14 mouse cellular contexts compared by ENCODE assay signal in genomic region chr4:81332439-81332841, GRCm38 (mm10).
A peak's percentile ranks its signal among the peaks of the same experiment; 100 is the strongest.
DNase-seq lines count a peak whose midpoint lies in the region; ATAC-seq lines count a peak whose summit lies in the region.
"Had no signal": no experiment of that assay in that cellular context is flagged by ENCODE, and none has a peak within 500 bp of the region (broad histone marks: within the 10 kb centered on the region; RNA-seq: fewer than 3 reads in every experiment).

No protein-coding gene starts in this region.

- H3K9me3 ChIP-seq in embryonic facial prominence, embryonic 11.5 days (replicated peaks; ENCODE audit: control insufficient read depth, low read length) = no peaks in the 10 kb centered on the region
- H3K9me3 ChIP-seq in embryonic facial prominence, embryonic 10.5 days = no peaks in the 10 kb centered on the region
- no peaks in the 10 kb centered on the region for H3K9me3 ChIP-seq in forebrain, embryonic 10.5 days
- no peaks in the 10 kb centered on the region for H3K9me3 ChIP-seq in hindbrain, embryonic 14.5 days (ENCODE audit: control insufficient read depth, low read length)
- H3K9me3 ChIP-seq in midbrain, embryonic 16.5 days (replicated peaks; ENCODE audit: control insufficient read depth, low read length, poor library complexity, severe bottlenecking) = no peaks in the 10 kb centered on the region
- H3K9me3 ChIP-seq in kidney, embryonic 16.5 days (ENCODE audit: low read length) = no peaks in the 10 kb centered on the region
- H3K9me3 ChIP-seq: heart, embryonic 15.5 days; liver, embryonic 13.5 days; neural tube, embryonic 12.5 days had no signal

- ATAC-seq in embryonic facial prominence, embryonic 11.5 days (replicated peaks; ENCODE audit: insufficient number of reproducible peaks, low FRiP score, low TSS enrichment, low read depth) = no peak
- ATAC-seq in hindbrain, embryonic 14.5 days (ENCODE audit: low FRiP score) = peak; percentile 64; the same call in 1 of the 2 replicates
- peak; percentile 58 for ATAC-seq in midbrain, embryonic 16.5 days
- ATAC-seq in kidney, embryonic 16.5 days (ENCODE audit: low FRiP score, low TSS enrichment) = no peak

- H3K4me1 ChIP-seq in embryonic facial prominence, embryonic 11.5 days (ENCODE audit: control insufficient read depth, insufficient read depth, low read length) = no peaks in the 10 kb centered on the region; the same call in 1 of the 2 replicates
- H3K4me1 ChIP-seq in embryonic facial prominence, embryonic 10.5 days = peaks cover 27% of the 10 kb centered on the region
- peaks cover 8% of the 10 kb centered on the region; the same call in 1 of the 2 replicates for H3K4me1 ChIP-seq in forebrain, embryonic 10.5 days
- H3K4me1 ChIP-seq in hindbrain, embryonic 14.5 days (replicated peaks; ENCODE audit: control insufficient read depth, insufficient read depth, low read length) = peaks cover 13% of the 10 kb centered on the region; the same call in 1 of the 2 replicates
- peaks cover 13% of the 10 kb centered on the region for H3K4me1 ChIP-seq in midbrain, embryonic 16.5 days (ENCODE audit: control insufficient read depth, insufficient read depth, low read length)
- H3K4me1 ChIP-seq in kidney, embryonic 16.5 days (ENCODE audit: insufficient read depth, low read length) = no peaks in the 10 kb centered on the region
- H3K4me1 ChIP-seq: heart, embryonic 15.5 days; liver, embryonic 13.5 days; neural tube, embryonic 12.5 days had no signal

- H3K36me3 ChIP-seq in embryonic facial prominence, embryonic 11.5 days (replicated peaks; ENCODE audit: control insufficient read depth, insufficient read depth, low read depth, low read length) = no peaks in the 10 kb centered on the region
- peaks cover 22% of the 10 kb centered on the region for H3K36me3 ChIP-seq in embryonic facial prominence, embryonic 10.5 days (replicated peaks)
- peaks cover 33% of the 10 kb centered on the region for H3K36me3 ChIP-seq in forebrain, embryonic 10.5 days (replicated peaks)
- no peaks in the 10 kb centered on the region for H3K36me3 ChIP-seq in hindbrain, embryonic 14.5 days (replicated peaks; ENCODE audit: control insufficient read depth, insufficient read depth)
- H3K36me3 ChIP-seq in midbrain, embryonic 16.5 days (ENCODE audit: control insufficient read depth, insufficient read depth, low read length) = no peaks in the 10 kb centered on the region
- H3K36me3 ChIP-seq in kidney, embryonic 16.5 days (ENCODE audit: insufficient read depth, low read length) = peaks cover 10% of the 10 kb centered on the region; the same call in 1 of the 2 replicates
- H3K36me3 ChIP-seq: G1E; liver, embryonic 13.5 days had no signal

- H3K27me3 ChIP-seq in embryonic facial prominence, embryonic 11.5 days (ENCODE audit: control insufficient read depth, insufficient read depth, low read length) = no peaks in the 10 kb centered on the region
- no peaks in the 10 kb centered on the region for H3K27me3 ChIP-seq in embryonic facial prominence, embryonic 10.5 days (replicated peaks; ENCODE audit: low read depth, poor library complexity, severe bottlenecking)
- H3K27me3 ChIP-seq in forebrain, embryonic 10.5 days (ENCODE audit: poor library complexity, severe bottlenecking) = no peaks in the 10 kb centered on the region
- H3K27me3 ChIP-seq in hindbrain, embryonic 14.5 days (ENCODE audit: control insufficient read depth, insufficient read depth, low read length) = no peaks in the 10 kb centered on the region
- no peaks in the 10 kb centered on the region for H3K27me3 ChIP-seq in midbrain, embryonic 16.5 days (ENCODE audit: control insufficient read depth, insufficient read depth, low read depth, low read length)
- no peaks in the 10 kb centered on the region for H3K27me3 ChIP-seq in kidney, embryonic 16.5 days (ENCODE audit: insufficient read depth, low read length)
- H3K27me3 ChIP-seq: heart, embryonic 15.5 days; liver, embryonic 13.5 days; neural tube, embryonic 12.5 days had no signal

- no peak overlapping the region for H3K27ac ChIP-seq in embryonic facial prominence, embryonic 11.5 days (replicated peaks; ENCODE audit: low read depth, low read length)
- H3K27ac ChIP-seq in embryonic facial prominence, embryonic 10.5 days (replicated peaks) = no peak overlapping the region
- 0 out of 2 replicates have a peak overlapping the region, but pooled peaks have one; percentile 27 for H3K27ac ChIP-seq in forebrain, embryonic 10.5 days
- H3K27ac ChIP-seq in hindbrain, embryonic 14.5 days = peak overlapping the region; percentile 10
- H3K27ac ChIP-seq in midbrain, embryonic 16.5 days (ENCODE audit: low read length) = peak overlapping the region; percentile 56; the same call in 1 of the 2 replicates
- H3K27ac ChIP-seq in kidney, embryonic 16.5 days (ENCODE audit: low read length) = no peak overlapping the region
- H3K27ac ChIP-seq: heart, embryonic 15.5 days; liver, embryonic 13.5 days; macrophage; neural tube, embryonic 12.5 days had no signal

- DNase-seq in embryonic facial prominence, embryonic 11.5 days (ENCODE audit: low spot score) = peak; percentile 28
- no peak for DNase-seq in embryonic facial prominence, embryonic 10.5 days (ENCODE audit: low spot score)
- no peak for DNase-seq in forebrain, embryonic 10.5 days (ENCODE audit: extremely low spot score, low spot score)
- peak; percentile 40 for DNase-seq in hindbrain, embryonic 14.5 days (ENCODE audit: low spot score)
- no peak for DNase-seq in natural killer cell, adult 2 months (ENCODE audit: low spot score in 2 of 2)
- no peak for DNase-seq in kidney, postnatal 36 days
- DNase-seq: kidney, adult 2 months; liver, embryonic 13.5 days had no signal

- no peak overlapping the region for H3K4me3 ChIP-seq in embryonic facial prominence, embryonic 11.5 days (ENCODE audit: low read depth, low read length)
- no peak overlapping the region for H3K4me3 ChIP-seq in embryonic facial prominence, embryonic 10.5 days
- no peak overlapping the region for H3K4me3 ChIP-seq in forebrain, embryonic 10.5 days
- no peak overlapping the region for H3K4me3 ChIP-seq in hindbrain, embryonic 14.5 days (replicated peaks; ENCODE audit: low read length)
- H3K4me3 ChIP-seq in midbrain, embryonic 16.5 days (ENCODE audit: low read depth, low read length) = no peak overlapping the region
- H3K4me3 ChIP-seq in kidney, embryonic 16.5 days (ENCODE audit: low read length) = no peak overlapping the region
- H3K4me3 ChIP-seq: heart, embryonic 15.5 days; liver, embryonic 13.5 days; neural tube, embryonic 12.5 days had no signal

- 65% methylated on average over 6 of the region's 6 CpGs for WGBS in embryonic facial prominence, embryonic 11.5 days
- WGBS in embryonic facial prominence, embryonic 10.5 days = 73% methylated on average over 6 of the region's 6 CpGs
- WGBS in forebrain, embryonic 10.5 days = 74% methylated on average over 6 of the region's 6 CpGs
- 38% methylated on average over 6 of the region's 6 CpGs for WGBS in hindbrain, embryonic 14.5 days
- WGBS in midbrain, embryonic 16.5 days = 14% methylated on average over 6 of the region's 6 CpGs
- WGBS in kidney, embryonic 16.5 days = 78% methylated on average over 6 of the region's 6 CpGs

- H3K4me2 ChIP-seq in embryonic facial prominence, embryonic 11.5 days (ENCODE audit: low read depth, low read length) = no peak overlapping the region
- peak overlapping the region; percentile 15; the same call in 1 of the 2 replicates for H3K4me2 ChIP-seq in hindbrain, embryonic 14.5 days (replicated peaks)
- H3K4me2 ChIP-seq in midbrain, embryonic 16.5 days (ENCODE audit: low read length) = peak overlapping the region; percentile 9
- no peak overlapping the region for H3K4me2 ChIP-seq in kidney, embryonic 16.5 days (replicated peaks; ENCODE audit: low read depth, low read length)
- H3K4me2 ChIP-seq: heart, embryonic 15.5 days; liver, embryonic 13.5 days; neural tube, embryonic 12.5 days had no signal

- no peak overlapping the region for H3K9ac ChIP-seq in embryonic facial prominence, embryonic 11.5 days (replicated peaks; ENCODE audit: low read length)
- H3K9ac ChIP-seq in hindbrain, embryonic 14.5 days = no peak overlapping the region
- peak overlapping the region; percentile 32; the same call in 1 of the 2 replicates for H3K9ac ChIP-seq in midbrain, embryonic 16.5 days (ENCODE audit: low read depth, low read length)
- no peak overlapping the region for H3K9ac ChIP-seq in kidney, embryonic 16.5 days (replicated peaks; ENCODE audit: low read length)
- H3K9ac ChIP-seq: heart, embryonic 15.5 days; liver, embryonic 13.5 days; neural tube, embryonic 12.5 days had no signal

Comparison
In these comparisons a context has a peak if more than half of its experiments do, and no peak if none do; other contexts are left out.
1. DNase-seq: peak in embryonic facial prominence, embryonic 11.5 days (single experiment) and hindbrain, embryonic 14.5 days (single experiment); none in embryonic facial prominence, embryonic 10.5 days (single experiment), forebrain, embryonic 10.5 days (single experiment), natural killer cell, adult 2 months (0 of 2) and kidney, postnatal 36 days (0 of 2).
2. ATAC-seq: peak in hindbrain, embryonic 14.5 days (single experiment) and midbrain, embryonic 16.5 days (single experiment); none in embryonic facial prominence, embryonic 11.5 days (single experiment) and kidney, embryonic 16.5 days (single experiment).
3. H3K27ac ChIP-seq: peak in forebrain, embryonic 10.5 days (single experiment), hindbrain, embryonic 14.5 days (single experiment) and midbrain, embryonic 16.5 days (single experiment); none in embryonic facial prominence, embryonic 11.5 days (single experiment), embryonic facial prominence, embryonic 10.5 days (single experiment) and kidney, embryonic 16.5 days (single experiment).
4. H3K4me2 ChIP-seq: peak in hindbrain, embryonic 14.5 days (single experiment) and midbrain, embryonic 16.5 days (single experiment); none in embryonic facial prominence, embryonic 11.5 days (single experiment) and kidney, embryonic 16.5 days (single experiment).